Mouse (Mus musculus) stomach, postnatal 0 days (tissue): ENCODE measurements at regions not wholly inside any gene's neighbourhood (a gene's known extent, or its start where the extent isn't known, plus 50 kb on each side); places are given as distances from the start of the nearest gene placed in this dataset.

Experiments used
- ATAC-seq: fragments of 200-750 bp; cut with Nextera tagmentation; 2 replicates; pipeline ENCODE4 v1.8.0; 2017; ENCODE audit not compliant: low FRiP score, low TSS enrichment
- DNase-seq: peaks from one replicate; pipeline ENCODE4 v3.0.0-alpha.2; 2016; ENCODE audit warnings: low spot score
- H3K27ac ChIP-seq: fragments of 300-500 bp; sonication (generic); replicated peaks from 2 replicates; pipeline ENCODE4 v1.5.1; 2014; ENCODE audit warnings: mild to moderate bottlenecking, control low read depth
- H3K27me3 ChIP-seq: fragments of 300-500 bp; sonication (generic); 2 replicates; pipeline ENCODE4 v1.6.1; 2014; ENCODE audit warnings: low read length; ENCODE audit not compliant: control insufficient read depth, insufficient read depth
- H3K36me3 ChIP-seq: fragments of 300-500 bp; sonication (generic); 2 replicates; pipeline ENCODE4 v1.6.1; 2014; ENCODE audit warnings: low read length, mixed read lengths; ENCODE audit not compliant: control insufficient read depth, insufficient read depth
- H3K4me1 ChIP-seq: fragments of 300-500 bp; sonication (generic); replicated peaks from 2 replicates; pipeline ENCODE4 v1.6.1; 2014; ENCODE audit warnings: antibody characterized with exemption; ENCODE audit not compliant: control insufficient read depth, insufficient read depth
- H3K4me2 ChIP-seq: fragments of 300-500 bp; sonication (generic); replicated peaks from 2 replicates; pipeline ENCODE4 v1.6.1; 2014; ENCODE audit warnings: low read depth, mild to moderate bottlenecking, control low read depth, moderate library complexity
- H3K4me3 ChIP-seq: fragments of 300-500 bp; sonication (generic); 2 replicates; pipeline ENCODE4 v1.5.1; 2014; ENCODE audit warnings: low read depth, low read length, control low read depth
- H3K9ac ChIP-seq: fragments of 300-500 bp; sonication (generic); 2 replicates; pipeline ENCODE4 v1.6.1; 2014; ENCODE audit warnings: mild to moderate bottlenecking, low read length, control low read depth, mixed read lengths
- H3K9me3 ChIP-seq: fragments of 300-500 bp; sonication (generic); 2 replicates; pipeline ENCODE4 v1.6.1; 2016; ENCODE audit warnings: low read length; ENCODE audit not compliant: control insufficient read depth
- CTCF ChIP-seq: IDR thresholded peaks from 2 replicates; pipeline ENCODE4 v1.5.1; 2016; ENCODE audit warnings: antibody characterized with exemption, low read depth, mild to moderate bottlenecking, moderate library complexity
- EP300 ChIP-seq: optimal IDR thresholded peaks from 2 replicates; pipeline ENCODE3; 2016; ENCODE audit warnings: antibody characterized with exemption
- WGBS: fragments of 180-500 bp; shearing (Covaris S2); extraction: QIAGEN DNeasy Blood & Tissue Kit; methylation state at CpG from one replicate; pipeline ENCODE4 v1.1.7; 2014; 5-methylcytosine and 5-hydroxymethylcytosine counted together

GRCm38 (mm10) chr9:34279906-34280305 is 205.8 kb upstream of the Kirrel3 start:
- Histone ChIP-seq H3K4me3 (no peak overlapping the region), H3K36me3 (no peaks in the 10 kb centered on the region), H3K4me2 (no peak overlapping the region), H3K27ac (peak overlapping the region; percentile 53; the same call in 1 of the 2 replicates), H3K27me3 (no peaks in the 10 kb centered on the region), H3K9ac (no peak overlapping the region), H3K4me1 (no peaks in the 10 kb centered on the region), H3K9me3 (no peaks in the 10 kb centered on the region)
- WGBS, result 28% methylated on average over 2 of the region's 2 CpGs
- ATAC-seq, result peak; percentile 72
- TF ChIP-seq CTCF, result no peak
- no peak for TF ChIP-seq EP300
- peak; percentile 17 for DNase-seq

- Histone ChIP-seq H3K4me2 (no peak overlapping the region), H3K27me3 (no peaks in the 10 kb centered on the region), H3K4me3 (no peak overlapping the region), H3K36me3 (no peaks in the 10 kb centered on the region), H3K9ac (no peak overlapping the region), H3K27ac (peak overlapping the region; percentile 53; the same call in 1 of the 2 replicates), H3K9me3 (no peaks in the 10 kb centered on the region), H3K4me1 (no peaks in the 10 kb centered on the region)
- ATAC-seq (no peak), DNase-seq (no peak)
- 67% methylated on average over 11 of the region's 11 CpGs for WGBS
- TF ChIP-seq CTCF (no peak), EP300 (no peak)
Observed at GRCm38 (mm10) chr9:34280311-34281208, 205.1 kb upstream of the Kirrel3 start.

- H3K36me3 ChIP-seq, result no peaks in the 10 kb centered on the region
- no peak for ATAC-seq
- no peak overlapping the region for H3K4me3 ChIP-seq
- H3K9ac ChIP-seq, result no peak overlapping the region
- H3K9me3 ChIP-seq, result no peaks in the 10 kb centered on the region
- H3K27ac ChIP-seq, result no peak overlapping the region
- H3K4me2 ChIP-seq, result no peak overlapping the region
- no peaks in the 10 kb centered on the region for H3K27me3 ChIP-seq
- DNase-seq, result no peak
- WGBS, result 26% methylated on average over 1 of the region's 1 CpGs
- TF ChIP-seq EP300 (no peak), CTCF (no peak)
- no peaks in the 10 kb centered on the region for H3K4me1 ChIP-seq
Observed at GRCm38 (mm10) chr9:34323571-34323970, 162.1 kb upstream of the Kirrel3 start.

GRCm38 (mm10) chr9:34328723-34329122 is 157.0 kb upstream of the Kirrel3 start:
- WGBS, result 86% methylated on average over 1 of the region's 1 CpGs
- ATAC-seq (no peak), DNase-seq (no peak)

GRCm38 (mm10) chr9:34334112-34334511 is 151.6 kb upstream of the Kirrel3 start:
- Histone ChIP-seq H3K9ac (no peak overlapping the region), H3K27me3 (no peaks in the 10 kb centered on the region), H3K27ac (no peak overlapping the region), H3K4me1 (no peaks in the 10 kb centered on the region), H3K4me2 (no peak overlapping the region), H3K36me3 (no peaks in the 10 kb centered on the region), H3K4me3 (no peak overlapping the region), H3K9me3 (no peaks in the 10 kb centered on the region)
- ATAC-seq (no peak), DNase-seq (no peak)
- TF ChIP-seq EP300 (no peak), CTCF (no peak)

More at GRCm38 (mm10) chr9:34328723-34329122, 157.0 kb upstream of the Kirrel3 start:
- no peaks in the 10 kb centered on the region for H3K4me1 ChIP-seq
- no peaks in the 10 kb centered on the region for H3K27me3 ChIP-seq
- no peak overlapping the region for H3K9ac ChIP-seq
- H3K4me2 ChIP-seq, result no peak overlapping the region
- TF ChIP-seq EP300, result no peak
- TF ChIP-seq CTCF, result peak; percentile 49
- H3K4me3 ChIP-seq, result no peak overlapping the region
- no peaks in the 10 kb centered on the region for H3K36me3 ChIP-seq
- H3K9me3 ChIP-seq, result no peaks in the 10 kb centered on the region
- H3K27ac ChIP-seq, result no peak overlapping the region
